In genomic region chr11:86348872-86349271, GRCm38 (mm10) we compare ENCODE assay signal across 22 mouse cellular contexts.
"Had no signal": no experiment of that assay in that cellular context is flagged by ENCODE, and none has a peak within 500 bp of the region (broad histone marks: within the 10 kb centered on the region; RNA-seq: fewer than 3 reads in every experiment).

No protein-coding gene starts in this region.

- H3K27me3 ChIP-seq: heart, embryonic 13.5 days; heart, embryonic 15.5 days; hindbrain, embryonic 13.5 days; hindbrain, embryonic 15.5 days; limb, embryonic 13.5 days; limb, embryonic 15.5 days; liver, embryonic 13.5 days; liver, embryonic 15.5 days had no signal

- H3K4me3 ChIP-seq: heart, adult 2 months; heart, embryonic 13.5 days; heart, embryonic 15.5 days; hindbrain, embryonic 13.5 days; hindbrain, embryonic 15.5 days; limb, embryonic 13.5 days; limb, embryonic 15.5 days; liver, embryonic 13.5 days; liver, embryonic 15.5 days had no signal

- DNase-seq: gastrocnemius, postnatal 10 days; gastrocnemius, postnatal 25 days; heart, adult 2 months; heart, postnatal 14 days; heart, postnatal 36 days; kidney, adult 11 months; kidney, adult 8-10 months; kidney, postnatal 10 days; kidney, postnatal 25 days; layer of hippocampus, adult 9-11 months; layer of hippocampus, postnatal 36 days; left cerebral cortex, postnatal 4 days; liver, embryonic 13.5 days had no signal

- H3K9ac ChIP-seq: heart, embryonic 13.5 days; heart, embryonic 15.5 days; hindbrain, embryonic 13.5 days; hindbrain, embryonic 15.5 days; limb, embryonic 13.5 days; limb, embryonic 15.5 days; liver, embryonic 13.5 days; liver, embryonic 15.5 days had no signal

- H3K27ac ChIP-seq: heart, adult 2 months; heart, embryonic 13.5 days; heart, embryonic 15.5 days; hindbrain, embryonic 13.5 days; hindbrain, embryonic 15.5 days; hindbrain, postnatal 0 days; limb, embryonic 13.5 days; limb, embryonic 15.5 days; liver, embryonic 13.5 days; liver, embryonic 15.5 days had no signal

- H3K9me3 ChIP-seq: heart, embryonic 13.5 days; heart, embryonic 15.5 days; hindbrain, embryonic 13.5 days; hindbrain, embryonic 15.5 days; limb, embryonic 13.5 days; limb, embryonic 15.5 days; liver, embryonic 13.5 days; liver, embryonic 15.5 days had no signal

- H3K4me2 ChIP-seq: heart, embryonic 11.5 days; heart, embryonic 13.5 days; heart, embryonic 15.5 days; hindbrain, embryonic 13.5 days; hindbrain, embryonic 15.5 days; limb, embryonic 13.5 days; limb, embryonic 15.5 days; liver, embryonic 13.5 days; liver, embryonic 15.5 days had no signal
